Mouse (Mus musculus) T-helper 17 cell (primary cell): ENCODE data around the gene Olfr1170.

Experiments used
- in situ Hi-C, 2 experiments: fragments of 300-600 bp; cut with MboI, MseI; formaldehyde crosslinking; loops; 1 replicate in 1 of 2; 2 replicates in 1 of 2; pipeline ENCODE4 v1.15.1; 2025; ENCODE audit warnings: high pct_unique_total_duplicates in 2 of 2

Olfr1170 gene

DNA sequence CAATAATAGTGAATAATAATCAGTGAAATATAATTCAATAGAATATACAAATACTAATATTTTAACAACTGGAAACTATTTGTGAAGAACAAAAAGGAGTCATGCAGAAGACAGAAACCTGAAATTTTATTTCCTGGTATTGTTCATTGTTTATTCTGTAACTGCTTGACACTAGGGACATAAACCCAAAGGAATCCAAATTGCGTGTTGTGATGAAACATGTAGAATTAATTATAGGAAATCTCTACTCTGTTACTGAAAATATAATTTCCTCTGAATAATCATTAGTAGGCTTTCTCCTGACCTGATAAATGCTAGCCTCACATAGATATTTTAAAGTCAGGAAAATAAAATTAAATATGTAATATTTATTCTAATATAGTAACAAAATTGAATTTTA is at the start of gene Olfr1170:
TSS of gene Olfr1170 (minus strand) at position 101 of the 400 bp plus-strand sequence.
- in situ Hi-C loops: no loop called here

GRCm38 (mm10) chr2:88220784-88221183 is 7.3 kb downstream of the Olfr1170 start:
- in situ Hi-C loops: no loop called here

DNA sequence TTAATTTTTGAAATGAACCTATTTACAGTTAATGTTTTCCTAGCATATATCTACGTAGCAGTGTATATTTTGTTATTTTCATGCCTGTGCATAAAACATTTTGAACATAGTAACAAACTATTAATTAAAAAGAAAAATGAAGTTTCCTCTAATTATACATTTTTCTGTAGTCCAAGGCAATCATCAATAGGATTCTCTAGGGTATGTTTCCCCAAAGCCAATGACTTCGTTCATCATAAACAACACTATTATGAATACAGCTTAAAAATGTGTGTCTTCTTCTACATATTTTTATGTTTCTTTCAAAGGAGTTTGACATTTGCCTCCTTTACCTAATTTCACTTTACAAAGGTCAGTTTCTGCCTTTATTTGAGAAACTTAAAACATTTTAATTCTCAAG is 46.6 kb downstream of the Olfr1170 start, which contains the start of gene Olfr1168:
TSS of gene Olfr1168 (plus strand) at position 301 of the 400 bp plus-strand sequence.
- in situ Hi-C loops: loop anchor here in 1 of 2 experiments (10.0 kb wide), 1 partner anchor 213 kb away; no protein-coding TSS in a partner anchor
